Mouse (Mus musculus): ENCODE results near the gene Olfr44. TPM values are rescaled to one million over a fixed set of nuclear protein-coding genes. Genes with fewer than 3 reads are reported as not detected.

Gene Olfr44
- polyA plus RNA-seq, 1 experiment from 2014 or later: not detected

Other genes starting within 250 kb of the Olfr44 start
- gene Olfr1537, start 244.0 kb downstream of the Olfr44 start, polyA plus RNA-seq (2014; fragmentation: Nextera tagmentation; extraction: Ambion mirVana): not detected in 2 replicates
- not detected in 2 replicates for gene Olfr945, start 217.2 kb downstream of the Olfr44 start, polyA plus RNA-seq (2014; fragmentation: Nextera tagmentation; extraction: Ambion mirVana)
- not detected in 2 replicates for gene Olfr948, start 167.9 kb downstream of the Olfr44 start, polyA plus RNA-seq (2014; fragmentation: Nextera tagmentation; extraction: Ambion mirVana)
- not detected in 2 replicates for gene Olfr951, start 106.6 kb downstream of the Olfr44 start, polyA plus RNA-seq (2014; fragmentation: Nextera tagmentation; extraction: Ambion mirVana)
- not detected in 2 replicates for gene Olfr952, start 66.8 kb downstream of the Olfr44 start, polyA plus RNA-seq (2014; fragmentation: Nextera tagmentation; extraction: Ambion mirVana)
- gene Olfr954, start 37.3 kb downstream of the Olfr44 start, polyA plus RNA-seq (2014; fragmentation: Nextera tagmentation; extraction: Ambion mirVana): not detected in 2 replicates
- gene Olfr955, start 22.1 kb downstream of the Olfr44 start, polyA plus RNA-seq (2014; fragmentation: Nextera tagmentation; extraction: Ambion mirVana): not detected in 2 replicates
- gene Olfr957, start 21.8 kb upstream of the Olfr44 start, polyA plus RNA-seq (2014; fragmentation: Nextera tagmentation; extraction: Ambion mirVana): not detected in 2 replicates
- not detected in 2 replicates for gene Olfr958, start 60.1 kb upstream of the Olfr44 start, polyA plus RNA-seq (2014; fragmentation: Nextera tagmentation; extraction: Ambion mirVana)
- not detected in 2 replicates for gene Olfr959, start 81.6 kb upstream of the Olfr44 start, polyA plus RNA-seq (2014; fragmentation: Nextera tagmentation; extraction: Ambion mirVana)
- gene AW551984, start 110.4 kb upstream of the Olfr44 start, polyA plus RNA-seq (2014; fragmentation: Nextera tagmentation; extraction: Ambion mirVana): 19.5 and 22.8 TPM in 2 replicates
- gene Olfr148, start 116.7 kb upstream of the Olfr44 start, polyA plus RNA-seq (2014; fragmentation: Nextera tagmentation; extraction: Ambion mirVana): 0.08 TPM in 1 of 2 replicates, not detected in the other
- gene Olfr960, start 127.4 kb upstream of the Olfr44 start, polyA plus RNA-seq (2014; fragmentation: Nextera tagmentation; extraction: Ambion mirVana): not detected in 2 replicates
- gene Olfr961, start 151.1 kb upstream of the Olfr44 start, polyA plus RNA-seq (2014; fragmentation: Nextera tagmentation; extraction: Ambion mirVana): not detected in 2 replicates
- gene Olfr963, start 173.2 kb upstream of the Olfr44 start, polyA plus RNA-seq (2014; fragmentation: Nextera tagmentation; extraction: Ambion mirVana): not detected in 2 replicates
- gene Olfr149, start 213.1 kb upstream of the Olfr44 start, polyA plus RNA-seq (2014; fragmentation: Nextera tagmentation; extraction: Ambion mirVana): not detected in 2 replicates
- gene Olfr965, start 217.4 kb upstream of the Olfr44 start, polyA plus RNA-seq (2014; fragmentation: Nextera tagmentation; extraction: Ambion mirVana): not detected in 2 replicates
- gene Olfr150, start 237.0 kb upstream of the Olfr44 start, polyA plus RNA-seq (2014; fragmentation: Nextera tagmentation; extraction: Ambion mirVana): not detected in 2 replicates

Measured in neural tube, embryonic 11.5 days (tissue).